Mouse (Mus musculus) adrenal gland, postnatal 14 days (tissue): ENCODE results near the gene Olfr1255. TPM values are rescaled to one million over a fixed set of nuclear protein-coding genes. Genes with fewer than 3 reads are reported as not detected.

Source experiments
- DNase-seq: peaks from one replicate; pipeline ENCODE4 v3.0.0; 2021; ENCODE audit warnings: mixed read lengths
- long read RNA-seq, 2 experiments: library from polyadenylated mRNA; stranded (forward); transcript quantifications; one replicate each; pipeline ENCODE4 v2.0.0; 2021
- total RNA-seq: library from RNA; stranded (reverse); gene quantifications from 2 replicates; pipeline ENCODE4 v1.2.3, GENCODE M21; 2021

Gene Olfr1255
- not detected in 2 replicates for total RNA-seq
- long read RNA-seq, experiment 1 = 0 reads
- long read RNA-seq, experiment 2 = 0 reads

DNA sequence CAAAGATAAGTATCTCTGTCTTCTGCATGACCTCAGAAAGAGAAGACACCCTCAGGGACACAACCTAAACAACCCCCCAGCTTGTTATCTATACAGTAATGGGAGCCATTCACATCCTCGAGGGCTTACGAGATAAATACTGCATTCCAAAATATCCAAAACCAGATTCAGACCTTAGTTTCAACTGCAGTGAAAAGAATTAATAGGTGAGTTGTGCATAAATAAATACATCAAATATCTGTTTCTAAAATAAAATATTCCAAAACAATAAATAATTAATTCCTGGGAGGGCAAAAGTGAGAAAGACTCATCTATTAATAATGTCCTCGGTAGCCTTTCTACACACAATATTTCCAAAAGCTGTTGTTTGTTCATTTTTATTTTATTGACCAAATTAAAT, at the start of gene Olfr1255:
Olfr1255 (plus strand) TSS at position 301 of the 400 bp plus-strand sequence.
- DNase-seq = no peak

DNA sequence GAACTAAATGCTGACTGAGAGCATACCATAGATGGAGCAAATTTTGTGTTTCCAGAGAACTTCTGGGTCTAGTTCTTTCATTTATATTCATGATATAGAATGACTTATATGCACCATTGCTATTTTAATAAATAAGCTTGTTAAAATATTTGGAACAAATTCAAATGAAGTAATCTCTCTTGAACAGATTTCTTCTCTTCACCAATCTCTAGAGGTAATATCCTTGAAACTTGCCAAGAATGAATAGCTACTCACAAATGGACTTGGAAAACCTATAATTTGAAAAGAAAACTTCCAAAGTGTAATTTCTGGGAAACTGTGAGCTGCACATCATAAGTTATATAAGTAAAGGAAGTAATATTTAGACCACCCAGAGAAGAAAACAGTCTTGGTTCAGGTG, 18.3 kb upstream of the Olfr1255 start, which contains the start of gene Olfr1254:
Olfr1254 (minus strand) TSS at position 101 of the 400 bp plus-strand sequence.
- no peak for DNase-seq

DNA sequence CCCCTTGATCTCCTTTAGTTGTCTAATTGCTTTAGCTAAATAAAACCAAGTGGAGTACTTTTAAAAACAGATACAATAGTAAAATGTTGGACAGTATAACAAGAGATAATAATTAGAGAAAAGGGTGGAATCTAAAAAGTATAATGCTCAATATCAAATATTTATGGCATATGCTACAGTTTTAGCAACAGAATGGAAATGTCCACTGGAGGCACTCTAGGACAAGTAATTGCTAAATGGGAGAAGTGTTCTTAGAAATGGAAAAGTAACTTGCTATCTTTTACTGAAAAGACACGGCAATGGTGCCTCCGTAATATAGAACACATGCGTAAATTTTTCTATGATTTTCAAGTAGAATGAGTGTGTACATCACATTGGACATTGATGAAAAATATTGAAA, 12.3 kb upstream of the Olfr1255 start:
- no peak for DNase-seq

DNA sequence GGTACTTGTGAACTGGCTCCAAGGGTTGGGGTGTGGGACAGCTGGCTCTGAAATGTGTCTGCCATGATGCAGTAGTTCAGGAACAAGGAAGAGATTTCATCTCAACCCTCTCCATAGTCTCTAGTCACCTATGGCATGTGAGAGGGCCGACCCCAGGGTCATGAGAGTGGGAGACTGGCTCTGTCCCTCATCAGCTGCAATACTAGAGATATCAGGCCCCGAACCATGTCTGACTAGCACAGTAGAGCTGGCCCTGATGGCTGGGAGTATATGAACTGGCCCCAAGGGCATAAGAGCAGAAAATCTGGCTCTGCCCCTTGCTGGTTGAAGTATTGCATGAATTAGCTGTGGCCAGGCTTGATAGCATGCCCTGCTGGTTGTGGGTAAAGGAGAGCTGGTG, 1.1 kb upstream of the Olfr1255 start:
- no peak for DNase-seq

DNA sequence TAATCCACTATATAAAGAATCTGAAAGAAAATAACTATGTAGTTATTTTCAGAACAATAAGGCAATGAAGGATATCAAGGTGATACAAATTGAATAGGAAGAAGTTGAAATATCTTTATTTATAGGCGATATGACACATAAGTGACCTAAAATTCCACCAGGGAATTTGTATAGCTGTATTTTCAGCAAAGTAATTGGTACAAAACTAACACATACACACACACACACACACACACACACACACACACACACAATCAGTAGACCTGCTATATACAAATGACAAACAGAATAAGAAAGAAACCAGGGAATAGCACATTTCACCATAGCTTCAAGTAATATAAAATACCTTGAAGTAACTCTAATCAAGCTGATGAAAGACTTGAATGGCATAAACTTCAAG, 8.4 kb downstream of the Olfr1255 start:
- DNase-seq = no peak

DNA sequence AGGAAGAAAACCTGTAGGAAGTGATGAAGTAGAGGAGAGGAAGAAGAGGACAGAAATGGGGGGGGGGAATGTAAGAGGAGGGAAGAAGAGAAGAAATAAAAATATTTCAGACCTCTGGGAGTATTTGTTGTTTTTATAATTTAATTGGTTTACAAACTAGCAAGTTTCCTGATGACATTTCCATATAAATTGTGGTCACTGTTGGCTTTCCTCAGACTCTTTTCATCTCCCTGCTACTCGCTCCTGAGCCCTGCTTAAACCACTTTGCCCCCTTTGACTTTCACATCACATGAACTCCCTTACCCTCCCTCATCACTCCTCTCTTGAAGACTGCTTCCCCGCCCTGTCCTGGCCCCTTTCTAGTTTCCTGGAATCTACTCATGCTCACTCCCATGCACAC, 29.6 kb downstream of the Olfr1255 start, which contains the start of gene Olfr1256:
Olfr1256 (minus strand) TSS at position 101 of the 400 bp plus-strand sequence.
- no peak for DNase-seq

DNA sequence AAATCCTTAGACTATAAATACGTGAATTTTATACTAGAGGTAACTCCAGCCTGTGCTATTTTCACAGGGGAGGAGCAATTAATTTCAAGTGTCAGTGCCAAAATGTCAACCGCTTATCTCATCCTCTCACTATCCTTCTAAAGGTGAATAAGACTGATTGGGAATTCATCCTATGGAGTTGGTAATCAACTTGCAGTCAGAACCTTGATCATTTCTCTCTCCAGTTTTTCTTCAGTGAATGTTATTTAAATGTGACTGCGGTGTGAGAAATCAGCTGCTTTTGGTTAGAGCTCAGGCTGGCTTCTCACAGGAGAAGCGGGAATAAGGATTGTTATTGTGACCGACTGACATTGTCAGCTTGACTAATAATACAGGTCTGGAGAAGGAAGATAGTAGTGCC, 36.3 kb downstream of the Olfr1255 start, which contains the start of gene Olfr48:
Olfr48 (minus strand) TSS at position 101 of the 400 bp plus-strand sequence.
- DNase-seq = no peak

DNA sequence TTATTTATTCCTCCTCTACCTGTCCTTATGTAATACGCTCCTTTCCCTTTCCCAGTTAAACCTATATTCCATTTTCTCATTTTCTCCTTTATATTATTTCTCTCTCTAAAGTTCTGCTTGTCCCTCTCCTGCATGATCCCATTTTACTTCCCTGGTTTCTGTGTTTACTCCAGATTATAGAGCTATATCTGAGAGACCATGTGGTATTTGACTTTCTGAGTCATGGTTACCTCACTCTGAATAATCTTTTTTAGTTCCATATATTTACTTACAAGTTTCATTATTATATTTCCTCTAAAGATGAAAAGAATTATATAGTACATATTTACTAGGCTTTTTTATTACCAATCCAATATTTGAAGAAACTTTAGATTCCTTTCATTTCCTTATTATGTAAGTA, 37.4 kb downstream of the Olfr1255 start:
- no peak for DNase-seq

Other genes starting within 250 kb of the Olfr1255 start
- not detected in 2 replicates for gene Olfr1245, start 233.6 kb upstream of the Olfr1255 start, total RNA-seq
- gene Olfr1246, start 218.9 kb upstream of the Olfr1255 start, total RNA-seq = not detected in 2 replicates
- not detected in 2 replicates for gene Olfr1247, start 197.9 kb upstream of the Olfr1255 start, total RNA-seq
- not detected in 2 replicates for gene Olfr1248, start 193.8 kb upstream of the Olfr1255 start, total RNA-seq
- not detected in 2 replicates for gene Olfr1249, start 177.1 kb upstream of the Olfr1255 start, total RNA-seq
- gene Olfr1250, start 150.6 kb upstream of the Olfr1255 start, total RNA-seq = not detected in 2 replicates
- gene Olfr1251, start 140.1 kb upstream of the Olfr1255 start, total RNA-seq = not detected in 2 replicates
- not detected in 2 replicates for gene Olfr1252, start 87.0 kb upstream of the Olfr1255 start, total RNA-seq
- not detected in 2 replicates for gene Olfr1253, start 55.0 kb upstream of the Olfr1255 start, total RNA-seq
- not detected in 2 replicates for gene Olfr1254, start 18.4 kb upstream of the Olfr1255 start, total RNA-seq
- not detected in 2 replicates for gene Olfr1256, start 29.5 kb downstream of the Olfr1255 start, total RNA-seq
- gene Olfr48, start 36.2 kb downstream of the Olfr1255 start, total RNA-seq = not detected in 2 replicates
- gene Olfr1257, start 66.4 kb downstream of the Olfr1255 start, total RNA-seq = not detected in 2 replicates
- gene Olfr1258, start 115.3 kb downstream of the Olfr1255 start, total RNA-seq = not detected in 2 replicates
- gene Olfr1259, start 136.6 kb downstream of the Olfr1255 start, total RNA-seq = not detected in 2 replicates
- not detected in 2 replicates for gene Olfr1260, start 162.3 kb downstream of the Olfr1255 start, total RNA-seq
- gene Olfr1261, start 179.2 kb downstream of the Olfr1255 start, total RNA-seq = not detected in 2 replicates
- gene Olfr1262, start 188.1 kb downstream of the Olfr1255 start, total RNA-seq = not detected in 2 replicates
- gene Olfr1263, start 200.1 kb downstream of the Olfr1255 start, total RNA-seq = not detected in 2 replicates
- gene Olfr1264, start 213.5 kb downstream of the Olfr1255 start, total RNA-seq = not detected in 2 replicates
- gene Olfr1265, start 223.3 kb downstream of the Olfr1255 start, total RNA-seq = not detected in 2 replicates